Mouse (Mus musculus) central nervous system, embryonic 18 days (tissue): ENCODE results near the gene Esp15. TPM values are rescaled to one million over a fixed set of nuclear protein-coding genes. Genes with fewer than 3 reads are reported as not detected.

ENCODE experiments used
- polyA plus RNA-seq: library from polyadenylated mRNA; depleted of rRNA; stranded (reverse); fragments of >200 nt; gene quantifications from 2 replicates; pipeline ENCODE4 v1.2.3, GENCODE M21; 2012; rRNA removed

Esp15 gene
- not detected in 2 replicates for polyA plus RNA-seq

GRCm38 (mm10) chr17:39640654-39641053 is at the start of gene Esp15:
Esp15 (plus strand) TSS chr17:39640954.

Other genes with a start within 250 kb of the Esp15 start
- not detected in 2 replicates for gene Esp18, start 234.6 kb upstream of the Esp15 start, polyA plus RNA-seq
- gene Esp16, start 104.8 kb upstream of the Esp15 start, polyA plus RNA-seq, result not detected in 2 replicates